Mouse (Mus musculus): Measurements from ENCODE around the gene F3. TPM values are rescaled to one million over a fixed set of nuclear protein-coding genes. Genes with fewer than 3 reads are reported as not detected.

Gene F3
- total and polyA plus RNA-seq, 3 experiments: 0.46 to 0.73 (median 0.55) TPM

GRCm38 (mm10) chr3:121693001-121693730 is 30.2 kb upstream of the F3 start:
- Histone ChIP-seq H3K4me2 (ENCODE audit: insufficient read depth, low read depth, poor library complexity, severe bottlenecking) (no peak overlapping the region), H3K36me3 (replicated peaks in 1 of 2; ENCODE audit: control insufficient read depth in 1 of 2, insufficient read depth in 1 of 2, low read length in 1 of 2) (no peaks in the 10 kb centered on the region), H3K9ac (ENCODE audit: insufficient read depth, low read depth) (no peak overlapping the region), H3K27ac (ENCODE audit: insufficient read depth, low read depth) (no peak overlapping the region), H3K9me3 (replicated peaks; ENCODE audit: low read length) (no peaks in the 10 kb centered on the region), H3K4me3 (replicated peaks in 1 of 3; ENCODE audit: low read depth in 2 of 3, low read length in 2 of 3, poor library complexity in 1 of 3) (no peak overlapping the region), H3K4me1 (ENCODE audit: control insufficient read depth in 1 of 2, insufficient read depth in 2 of 2) (no peaks in the 10 kb centered on the region), H3K79me2 (replicated peaks; ENCODE audit: control insufficient read depth, extremely low read depth, insufficient read depth, poor library complexity, severe bottlenecking) (no peaks in the 10 kb centered on the region), H3K27me3 (replicated peaks) (no peaks in the 10 kb centered on the region)
- dilution Hi-C loops (cut with MboI; ENCODE audit: extremely low pct_ligation_motif_present, extremely low pct_unique_long_range_greater_than_20kb, low sequenced_read_pairs): no loop called here
- TF ChIP-seq UBTF (IDR thresholded peaks at IDR 0.05; ENCODE audit: low read depth, low read length) (no peak), RAD21 (IDR thresholded peaks at IDR 0.05; ENCODE audit: low read depth, low read length) (no peak), ZKSCAN1 (IDR thresholded peaks at IDR 0.05; ENCODE audit: borderline replicate concordance, low read depth, low read length) (no peak), ZC3H11A (IDR thresholded peaks at IDR 0.05; ENCODE audit: low read depth, low read length) (no peak), NRF1 (IDR thresholded peaks at IDR 0.05; ENCODE audit: low read depth, low read length) (no peak), MYC (IDR thresholded peaks at IDR 0.05; ENCODE audit: low read depth, low read length) (no peak), PAX5 (IDR thresholded peaks at IDR 0.05; ENCODE audit: low read length) (no peak), MAFK (IDR thresholded peaks at IDR 0.05; ENCODE audit: insufficient replicate concordance, low read length) (no peak), USF2 (conservative IDR thresholded peaks at IDR 0.05; ENCODE audit: low read depth, low read length) (no peak), CHD2 (IDR thresholded peaks at IDR 0.05; ENCODE audit: low read length) (no peak), POLR2A (IDR thresholded peaks at IDR 0.05; ENCODE audit: low read depth, low read length) (no peak), POLR2AphosphoS2 (IDR thresholded peaks at IDR 0.05; ENCODE audit: low read depth, low read length) (no peak), JUND (conservative IDR thresholded peaks at IDR 0.05; ENCODE audit: low read depth, low read length) (no peak), BHLHE40 (IDR thresholded peaks at IDR 0.05; ENCODE audit: low read depth, low read length) (no peak), ZNF384 (IDR thresholded peaks at IDR 0.05; ENCODE audit: low read depth, low read length) (no peak), NELFE (IDR thresholded peaks at IDR 0.05; ENCODE audit: low read depth, low read length) (no peak), RCOR1 (conservative IDR thresholded peaks at IDR 0.05; ENCODE audit: low read depth, low read length) (no peak)
- in situ Hi-C loops (cut with MboI; ENCODE audit: low pct_ligation_motif_present, low pct_unique_long_range_greater_than_20kb, low sequenced_read_pairs): no loop called here
- no peak for DNase-seq (ENCODE audit: extremely low read depth)

GRCm38 (mm10) chr3:121693746-121694145 is 29.6 kb upstream of the F3 start:
- Histone ChIP-seq H3K27me3 (replicated peaks) (no peaks in the 10 kb centered on the region), H3K27ac (ENCODE audit: insufficient read depth, low read depth) (no peak overlapping the region), H3K9me3 (replicated peaks; ENCODE audit: low read length) (no peaks in the 10 kb centered on the region), H3K4me1 (ENCODE audit: control insufficient read depth in 1 of 2, insufficient read depth in 2 of 2) (no peaks in the 10 kb centered on the region), H3K4me2 (ENCODE audit: insufficient read depth, low read depth, poor library complexity, severe bottlenecking) (no peak overlapping the region), H3K4me3 (replicated peaks in 1 of 3; ENCODE audit: low read depth in 2 of 3, low read length in 2 of 3, poor library complexity in 1 of 3) (no peak overlapping the region), H3K9ac (ENCODE audit: insufficient read depth, low read depth) (no peak overlapping the region), H3K79me2 (replicated peaks; ENCODE audit: control insufficient read depth, extremely low read depth, insufficient read depth, poor library complexity, severe bottlenecking) (no peaks in the 10 kb centered on the region), H3K36me3 (replicated peaks in 1 of 2; ENCODE audit: control insufficient read depth in 1 of 2, insufficient read depth in 1 of 2, low read length in 1 of 2) (no peaks in the 10 kb centered on the region)
- dilution Hi-C loops (cut with MboI; ENCODE audit: extremely low pct_ligation_motif_present, extremely low pct_unique_long_range_greater_than_20kb, low sequenced_read_pairs) (no loop called here), in situ Hi-C loops (cut with MboI; ENCODE audit: low pct_ligation_motif_present, low pct_unique_long_range_greater_than_20kb, low sequenced_read_pairs) (no loop called here)
- TF ChIP-seq TCF12 (IDR thresholded peaks at IDR 0.05; ENCODE audit: low read depth, low read length) (no peak), CHD1 (IDR thresholded peaks at IDR 0.05; ENCODE audit: low read depth, low read length) (no peak), USF2 (conservative IDR thresholded peaks at IDR 0.05; ENCODE audit: low read depth, low read length) (no peak), ETS1 (conservative IDR thresholded peaks at IDR 0.05; ENCODE audit: low read depth, low read length) (no peak), BHLHE40 (IDR thresholded peaks at IDR 0.05; ENCODE audit: low read depth, low read length) (no peak), RCOR1 (conservative IDR thresholded peaks at IDR 0.05; ENCODE audit: low read depth, low read length) (no peak), ZC3H11A (IDR thresholded peaks at IDR 0.05; ENCODE audit: low read depth, low read length) (no peak), CTCF (conservative IDR thresholded peaks at IDR 0.05 in 1 of 2, IDR thresholded peaks at IDR 0.05 in 1 of 2; ENCODE audit: low read depth in 2 of 2, low read length in 2 of 2) (no peak), E2F4 (IDR thresholded peaks at IDR 0.05; ENCODE audit: insufficient replicate concordance, low read depth, low read length) (no peak), IRF4 (IDR thresholded peaks at IDR 0.05; ENCODE audit: low read depth, low read length) (no peak), ZNF384 (IDR thresholded peaks at IDR 0.05; ENCODE audit: low read depth, low read length) (no peak)
- no peak for DNase-seq (ENCODE audit: extremely low read depth)
